Mouse (Mus musculus) ES-E14 (cell line): ENCODE measurements around the gene Utrn. TPM values are rescaled to one million over a fixed set of nuclear protein-coding genes. Genes with fewer than 3 reads are reported as not detected.

Source experiments
- DNase-seq: peaks from one replicate; pipeline ENCODE4 v3.0.0-alpha.2; 2013; ENCODE audit warnings: low read depth, low spot score
- H3K27ac ChIP-seq: 2 replicates; pipeline ENCODE4 v1.5.1; 2012; ENCODE audit warnings: low read depth, mild to moderate bottlenecking, low read length, moderate library complexity, mixed read lengths; ENCODE audit not compliant: poor library complexity, insufficient read depth, severe bottlenecking
- H3K36me3 ChIP-seq: 2 replicates; pipeline ENCODE4 v1.6.1; 2012; ENCODE audit warnings: mild to moderate bottlenecking, low read length, moderate library complexity, mixed read lengths; ENCODE audit not compliant: control insufficient read depth, poor library complexity, insufficient read depth, severe bottlenecking
- H3K4me1 ChIP-seq, 2 experiments: fragments of 150-350 bp in 1 of 2; sonication (generic) in 1 of 2; 2 replicates each; pipeline ENCODE4 v1.6.1; 2012; ENCODE audit warnings: low read length in 2 of 2, mild to moderate bottlenecking in 1 of 2, mixed read lengths in 1 of 2; ENCODE audit not compliant: control insufficient read depth in 2 of 2, insufficient read depth in 2 of 2, poor library complexity in 1 of 2
- H3K4me3 ChIP-seq, 2 experiments: fragments of 150-350 bp in 1 of 2; sonication (generic) in 1 of 2; 2 replicates each; pipeline ENCODE4 v1.5.1; 2012; ENCODE audit warnings: low read length in 2 of 2, low read depth in 1 of 2, mild to moderate bottlenecking in 1 of 2, mixed read lengths in 1 of 2; ENCODE audit not compliant: insufficient read depth in 1 of 2, poor library complexity in 1 of 2, severe bottlenecking in 1 of 2
- H3K9ac ChIP-seq: 2 replicates; pipeline ENCODE4 v1.6.1; 2012; ENCODE audit warnings: low read depth, mild to moderate bottlenecking, low read length, mixed read lengths; ENCODE audit not compliant: poor library complexity, insufficient read depth, severe bottlenecking
- H3K9me3 ChIP-seq: fragments of 150-350 bp; sonication (generic); 2 replicates; pipeline ENCODE4 v1.6.1; 2012; ENCODE audit warnings: low read depth, mild to moderate bottlenecking, low read length; ENCODE audit not compliant: control insufficient read depth, insufficient read depth
- CHD2 ChIP-seq: IDR thresholded peaks from 2 replicates; pipeline ENCODE4 v1.6.1; 2014; ENCODE audit warnings: mild to moderate bottlenecking, low read depth, low read length, inconsistent platforms
- HCFC1 ChIP-seq: IDR thresholded peaks from 2 replicates; pipeline ENCODE4 v1.6.1; 2012; ENCODE audit warnings: low read length, inconsistent platforms, borderline replicate concordance; ENCODE audit not compliant: insufficient read depth
- MAFK ChIP-seq: IDR thresholded peaks from 2 replicates; pipeline ENCODE4 v1.6.1; 2014; ENCODE audit warnings: mild to moderate bottlenecking, low read depth, low read length, inconsistent platforms; ENCODE audit not compliant: insufficient read depth
- ZC3H11A ChIP-seq: IDR thresholded peaks from 2 replicates; pipeline ENCODE4 v1.6.1; 2012; ENCODE audit warnings: low read depth, mild to moderate bottlenecking, inconsistent platforms, low read length, borderline replicate concordance
- ZNF384 ChIP-seq: IDR thresholded peaks from 2 replicates; pipeline ENCODE4 v1.6.1; 2012; ENCODE audit warnings: low read depth, low read length, inconsistent platforms
- in situ Hi-C, 2 experiments: fragments of 600-800 bp; cut with MboI; formaldehyde crosslinking; loops; one replicate each; pipeline ENCODE4 v1.15.1; 2025; ENCODE audit warnings: low sequenced_read_pairs in 2 of 2, inconsistent platforms in 1 of 2; ENCODE audit not compliant: unreplicated experiment in 2 of 2
- total RNA-seq: library from RNA; depleted of rRNA; stranded (reverse); fragments of 300-350 nt; gene quantifications from 2 replicates; pipeline ENCODE4 v1.2.3, GENCODE M21; 2012; rRNA removed

Gene Utrn
- total RNA-seq = 66.9 and 91.8 TPM in 2 replicates

GRCm38 (mm10) chr10:12869029-12869671 is at the start of gene Utrn:
TSS of gene Utrn (minus strand) at chr10:12869365.
- Histone ChIP-seq H3K4me1 (peaks cover 0 to 8% of the 10 kb centered on the region in 2 experiments; a peak in 1 of 4 replicates), H3K27ac (peak within 1 kb of the TSS; percentile 84), H3K9ac (peak within 1 kb of the TSS; percentile 91), H3K4me3 (peak within 1 kb of the TSS; percentile 88 to 95), H3K9me3 (no peaks in the 10 kb centered on the region), H3K36me3 (no peaks in the 10 kb centered on the region)
- TF ChIP-seq ZNF384 = no peak
- no peak for TF ChIP-seq MAFK
- TF ChIP-seq HCFC1 = 0 out of 2 replicates have a peak, but pooled peaks have one; percentile 8
- TF ChIP-seq ZC3H11A = no peak
- no peak for TF ChIP-seq CHD2
- in situ Hi-C loops = no loop called here
- DNase-seq = peak; percentile 70

GRCm38 (mm10) chr10:12917626-12918025 is 48.5 kb upstream of the Utrn start:
- no peak overlapping the region for H3K9ac ChIP-seq
- H3K9me3 ChIP-seq = no peaks in the 10 kb centered on the region
- DNase-seq = no peak
- no peak for TF ChIP-seq CHD2
- TF ChIP-seq HCFC1 = no peak
- no peak for TF ChIP-seq ZC3H11A
- TF ChIP-seq MAFK = no peak
- TF ChIP-seq ZNF384 = no peak
- H3K27ac ChIP-seq = no peak overlapping the region; the same call in 1 of the 2 replicates
- in situ Hi-C loops = no loop called here
- no peak overlapping the region for H3K4me3 ChIP-seq
- no peaks in the 10 kb centered on the region for H3K36me3 ChIP-seq
- peaks cover 10 to 14% of the 10 kb centered on the region in 2 experiments for H3K4me1 ChIP-seq

GRCm38 (mm10) chr10:12916376-12916775 is 47.2 kb upstream of the Utrn start:
- H3K27ac ChIP-seq = no peak overlapping the region; the same call in 1 of the 2 replicates
- no peak for TF ChIP-seq ZNF384
- TF ChIP-seq HCFC1 = no peak
- TF ChIP-seq CHD2 = no peak
- no peak for TF ChIP-seq MAFK
- peaks cover 12 to 20% of the 10 kb centered on the region in 2 experiments for H3K4me1 ChIP-seq
- DNase-seq = no peak
- H3K9me3 ChIP-seq = no peaks in the 10 kb centered on the region
- no peaks in the 10 kb centered on the region for H3K36me3 ChIP-seq
- no peak overlapping the region for H3K9ac ChIP-seq
- H3K4me3 ChIP-seq = no peak overlapping the region
- in situ Hi-C loops = no loop called here

GRCm38 (mm10) chr10:12915826-12916225 is 46.7 kb upstream of the Utrn start:
- no peak overlapping the region for H3K4me3 ChIP-seq
- TF ChIP-seq ZNF384 = no peak
- TF ChIP-seq HCFC1 = no peak
- no peak for TF ChIP-seq MAFK
- no peak for TF ChIP-seq CHD2
- no peak for TF ChIP-seq ZC3H11A
- in situ Hi-C loops = no loop called here
- peaks cover 12 to 22% of the 10 kb centered on the region in 2 experiments for H3K4me1 ChIP-seq
- 0 out of 2 replicates have a peak overlapping the region, but pooled peaks have one; percentile 1 for H3K9ac ChIP-seq
- no peaks in the 10 kb centered on the region for H3K9me3 ChIP-seq
- no peaks in the 10 kb centered on the region for H3K36me3 ChIP-seq
- H3K27ac ChIP-seq = peak overlapping the region; percentile 76
- no peak for DNase-seq
